In the genomic region with DNA sequence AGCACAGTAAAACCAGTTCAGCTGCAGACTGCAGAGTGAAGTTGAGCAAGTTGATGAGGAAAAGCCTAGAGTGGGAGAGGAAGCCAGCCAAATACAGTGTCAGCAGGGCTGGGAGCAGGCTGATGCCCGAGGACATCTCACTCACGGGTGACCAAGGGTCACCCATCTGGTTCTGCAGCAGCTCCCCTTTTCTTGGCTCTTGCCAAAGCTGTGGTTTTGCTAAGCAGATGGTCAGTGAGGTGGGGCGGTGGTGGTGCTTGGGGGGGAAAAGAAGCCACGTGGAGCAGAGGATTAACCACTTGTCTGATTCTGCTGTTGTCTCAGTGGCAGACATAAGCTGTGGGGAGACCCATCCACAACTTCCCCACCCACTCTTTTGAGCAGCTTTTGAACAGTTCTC, we compare ENCODE assay signal across 9 mouse cellular contexts. TPM values are rescaled to one million over a fixed set of nuclear protein-coding genes. Genes with fewer than 3 reads are reported as not detected.
DNase-seq lines count a peak whose midpoint lies in the region; ATAC-seq lines count a peak whose summit lies in the region.
"Had no signal": no experiment of that assay in that cellular context is flagged by ENCODE, and none has a peak within 500 bp of the region (broad histone marks: within the 10 kb centered on the region; RNA-seq: fewer than 3 reads in every experiment).

No protein-coding gene starts in this region.

- H3K4me3 ChIP-seq in megakaryocyte, embryonic 14.5 days (replicated peaks) = peak overlapping the region; percentile 57

- H3K27me3 ChIP-seq in megakaryocyte, embryonic 14.5 days (replicated peaks) = no peaks in the 10 kb centered on the region

- peaks cover 44% of the 10 kb centered on the region for H3K4me1 ChIP-seq in megakaryocyte, embryonic 14.5 days

- peaks cover 18% of the 10 kb centered on the region for H3K36me3 ChIP-seq in megakaryocyte, embryonic 14.5 days (replicated peaks; ENCODE audit: low read length)

- ATAC-seq in frontal cortex, adult (ENCODE audit: low TSS enrichment) = peak; percentile 50; the same call in 1 of the 2 replicates

- DNase-seq in frontal cortex, postnatal 14 days (ENCODE audit: low spot score in 2 of 2) = no peak
- peak; percentile 39 to 65 for DNase-seq in right cerebral cortex, postnatal 10 days (ENCODE audit: low spot score in 2 of 2)
- no peak for DNase-seq in right cerebral cortex, adult 18-20 months
- DNase-seq in gonadal fat pad, adult 2 months (ENCODE audit: low read depth) = peak; percentile 62
- no peak for DNase-seq in spleen, postnatal 36 days (ENCODE audit: low spot score in 2 of 2)
- no peak for DNase-seq in right cerebral cortex, postnatal 25 days

- H3K9me3 ChIP-seq in megakaryocyte, embryonic 14.5 days = peaks cover 6% of the 10 kb centered on the region

RNA-seq across cellular contexts. Expression of a gene that starts 7.1 kb away (rescaled TPM):
- polyA plus RNA-seq in gonadal fat pad, adult 2 months (2012; rRNA removed) = 57.3 and 63.2 TPM in 2 replicates
- polyA plus RNA-seq in megakaryocyte, embryonic 14.5 days (2012; ENCODE audit: insufficient read depth, low replicate concordance) = 6.4 and 18.4 TPM in 2 replicates

RNA-seq across cellular contexts. Expression of a gene that starts 21.9 kb away (rescaled TPM):
- polyA plus RNA-seq in gonadal fat pad, adult 2 months (2012; rRNA removed) = 1.4 and 1.5 TPM in 2 replicates
- polyA plus RNA-seq in megakaryocyte, embryonic 14.5 days (2012; ENCODE audit: insufficient read depth, low replicate concordance) = not detected in 2 replicates
- polyA plus RNA-seq: heart, postnatal 0 days had no signal

RNA-seq across cellular contexts. Expression of a gene that starts 45.1 kb away (rescaled TPM):
- 103 and 106 TPM in 2 replicates for polyA plus RNA-seq in gonadal fat pad, adult 2 months (2012; rRNA removed)
- 509 and 1,399 TPM in 2 replicates for polyA plus RNA-seq in megakaryocyte, embryonic 14.5 days (2012; ENCODE audit: insufficient read depth, low replicate concordance)

RNA-seq across cellular contexts. Expression of a gene that starts 55.8 kb away (rescaled TPM):
- polyA plus RNA-seq in gonadal fat pad, adult 2 months (2012; rRNA removed) = 19.0 and 19.1 TPM in 2 replicates
- 2.3 and 13.9 TPM in 2 replicates for polyA plus RNA-seq in megakaryocyte, embryonic 14.5 days (2012; ENCODE audit: insufficient read depth, low replicate concordance)

Comparison
In these comparisons a context has a peak if more than half of its experiments do, and no peak if none do; other contexts are left out.
1. DNase-seq: peak in right cerebral cortex, postnatal 10 days (2 of 2) and gonadal fat pad, adult 2 months (single experiment); none in frontal cortex, postnatal 14 days (0 of 2), right cerebral cortex, adult 18-20 months (single experiment), spleen, postnatal 36 days (0 of 2) and right cerebral cortex, postnatal 25 days (single experiment).